Mouse (Mus musculus): Measurements from ENCODE around the gene Odaph. TPM values are rescaled to one million over a fixed set of nuclear protein-coding genes. Genes with fewer than 3 reads are reported as not detected.
A peak's percentile ranks its signal among the peaks of the same experiment; 100 is the strongest.

Odaph gene
- polyA plus RNA-seq, 1 experiment from 2014 or later, result not detected

GRCm38 (mm10) chr5:91960606-91961254, 26.5 kb upstream of the Odaph start:
- Histone ChIP-seq H3K27ac (ENCODE audit: low read length) (peak overlapping the region; percentile 33; the same call in 1 of the 2 replicates), H3K4me1 (ENCODE audit: control insufficient read depth, insufficient read depth, low read length) (peaks cover 20% of the 10 kb centered on the region), H3K27me3 (ENCODE audit: control insufficient read depth, insufficient read depth, low read length) (no peaks in the 10 kb centered on the region), H3K4me3 (ENCODE audit: low read depth, low read length) (peak overlapping the region; percentile 68), H3K9ac (replicated peaks; ENCODE audit: low read depth, low read length) (0 out of 2 replicates have a peak overlapping the region, but pooled peaks have one; percentile 25), H3K9me3 (ENCODE audit: control insufficient read depth, low read depth, low read length) (no peaks in the 10 kb centered on the region), H3K4me2 (replicated peaks; ENCODE audit: low read depth, low read length) (peak overlapping the region; percentile 52), H3K36me3 (ENCODE audit: control insufficient read depth, insufficient read depth, low read length) (peaks cover 11% of the 10 kb centered on the region)
- no peak for ATAC-seq (ENCODE audit: insufficient number of reproducible peaks, insufficient read depth, low FRiP score, low read depth)
- WGBS, result 52% methylated on average over 3 of the region's 3 CpGs

DNA sequence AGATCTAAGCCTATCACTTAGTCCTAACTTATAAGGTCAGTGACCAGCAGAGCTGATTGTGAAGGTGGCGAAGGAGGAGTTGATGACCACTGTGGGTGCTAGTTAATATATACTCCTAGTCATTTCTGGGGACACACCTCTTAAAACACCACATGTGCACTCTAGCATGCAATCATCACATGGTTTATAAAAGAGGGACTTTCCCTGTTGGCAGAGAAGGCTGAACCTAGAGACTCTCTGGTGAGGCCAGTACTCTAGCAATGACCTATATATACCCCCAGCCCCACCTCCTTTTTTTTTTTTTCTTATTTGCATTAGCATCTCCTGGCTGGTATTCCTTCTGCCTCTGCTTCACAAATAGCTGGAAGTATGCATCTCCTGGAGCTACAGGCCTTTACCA, 25.9 kb upstream of the Odaph start:
- Histone ChIP-seq H3K4me1 (ENCODE audit: control insufficient read depth, insufficient read depth, low read length) (peaks cover 20% of the 10 kb centered on the region), H3K9me3 (ENCODE audit: control insufficient read depth, low read depth, low read length) (no peaks in the 10 kb centered on the region), H3K9ac (replicated peaks; ENCODE audit: low read depth, low read length) (no peak overlapping the region), H3K4me2 (replicated peaks; ENCODE audit: low read depth, low read length) (peak overlapping the region; percentile 52), H3K27ac (ENCODE audit: low read length) (peak overlapping the region; percentile 97; the same call in 1 of the 2 replicates), H3K4me3 (ENCODE audit: low read depth, low read length) (peak overlapping the region; percentile 68), H3K36me3 (ENCODE audit: control insufficient read depth, insufficient read depth, low read length) (peaks cover 11% of the 10 kb centered on the region), H3K27me3 (ENCODE audit: control insufficient read depth, insufficient read depth, low read length) (no peaks in the 10 kb centered on the region)
- no peak for ATAC-seq (ENCODE audit: insufficient number of reproducible peaks, insufficient read depth, low FRiP score, low read depth)
- WGBS, result 91% methylated on average over 1 of the region's 1 CpGs

DNA sequence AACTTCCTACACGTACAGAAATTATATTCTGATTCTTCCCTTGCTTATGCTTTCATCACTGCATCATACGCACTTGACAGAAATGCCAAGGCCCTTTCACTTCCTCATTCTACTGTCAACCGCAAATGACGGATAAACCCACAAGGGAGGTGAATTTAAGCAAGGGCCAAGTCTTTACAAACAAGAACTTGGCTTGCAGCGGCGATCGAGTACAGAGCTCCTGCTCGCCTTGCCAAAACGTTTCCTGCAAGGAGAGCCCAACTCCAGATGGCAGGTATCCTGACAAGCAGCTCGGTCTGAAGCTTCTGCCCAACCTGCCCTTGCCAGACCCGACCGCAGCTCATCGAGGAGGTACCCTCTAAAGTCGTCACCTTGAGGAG, 25.0 kb upstream of the Odaph start:
- H3K4me3 ChIP-seq (ENCODE audit: low read depth, low read length), result peak overlapping the region; percentile 68
- under 1% methylated on average over 14 of the region's 14 CpGs for WGBS
- no peak for ATAC-seq (ENCODE audit: insufficient number of reproducible peaks, insufficient read depth, low FRiP score, low read depth)
- H3K9ac ChIP-seq (replicated peaks; ENCODE audit: low read depth, low read length), result peak overlapping the region; percentile 65
- H3K36me3 ChIP-seq (ENCODE audit: control insufficient read depth, insufficient read depth, low read length), result peaks cover 6% of the 10 kb centered on the region
- no peaks in the 10 kb centered on the region for H3K9me3 ChIP-seq (ENCODE audit: control insufficient read depth, low read depth, low read length)
- peak overlapping the region; percentile 97 for H3K27ac ChIP-seq (ENCODE audit: low read length)
- peak overlapping the region; percentile 52 for H3K4me2 ChIP-seq (replicated peaks; ENCODE audit: low read depth, low read length)
- H3K4me1 ChIP-seq (ENCODE audit: control insufficient read depth, insufficient read depth, low read length), result peaks cover 20% of the 10 kb centered on the region
- H3K27me3 ChIP-seq (ENCODE audit: control insufficient read depth, insufficient read depth, low read length), result no peaks in the 10 kb centered on the region

GRCm38 (mm10) chr5:91962639-91963440, 24.4 kb upstream of the Odaph start, which contains the start of gene Rchy1:
TSS of gene Rchy1 (minus strand) at chr5:91963068.
- peak; percentile 97 for ATAC-seq (ENCODE audit: insufficient number of reproducible peaks, insufficient read depth, low FRiP score, low read depth)
- WGBS, result under 1% methylated on average over 65 of the region's 65 CpGs
- H3K36me3 ChIP-seq (ENCODE audit: control insufficient read depth, insufficient read depth, low read length), result peaks cover under 1% of the 10 kb centered on the region
- no peaks in the 10 kb centered on the region for H3K27me3 ChIP-seq (ENCODE audit: control insufficient read depth, insufficient read depth, low read length)
- H3K4me2 ChIP-seq (replicated peaks; ENCODE audit: low read depth, low read length), result peak within 1 kb of the TSS; percentile 72
- H3K27ac ChIP-seq (ENCODE audit: low read length), result peak within 1 kb of the TSS; percentile 97
- peaks cover 20% of the 10 kb centered on the region for H3K4me1 ChIP-seq (ENCODE audit: control insufficient read depth, insufficient read depth, low read length)
- peak within 1 kb of the TSS; percentile 65 for H3K9ac ChIP-seq (replicated peaks; ENCODE audit: low read depth, low read length)
- H3K9me3 ChIP-seq (ENCODE audit: control insufficient read depth, low read depth, low read length), result no peaks in the 10 kb centered on the region
- peak within 1 kb of the TSS; percentile 68 for H3K4me3 ChIP-seq (ENCODE audit: low read depth, low read length)

DNA sequence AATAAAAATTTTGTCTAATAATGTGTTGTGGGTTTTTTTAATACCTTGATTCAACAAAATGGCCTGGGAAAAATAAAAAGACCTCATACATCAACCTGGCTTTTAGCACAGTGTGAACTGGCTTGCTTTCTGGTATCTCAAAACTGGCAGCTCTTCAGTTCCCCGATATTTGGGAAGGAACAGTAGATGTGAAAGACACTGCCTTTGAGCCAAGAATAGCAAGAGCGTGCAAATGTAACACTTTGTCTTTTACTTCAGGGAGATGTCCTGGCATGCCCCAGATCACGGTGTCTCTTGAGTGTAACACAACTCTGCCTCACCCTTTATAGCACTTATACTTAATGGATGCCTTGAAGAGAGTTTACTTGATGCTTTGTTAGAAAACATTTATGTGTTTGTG, 15.2 kb upstream of the Odaph start:
- no peaks in the 10 kb centered on the region for H3K9me3 ChIP-seq (ENCODE audit: control insufficient read depth, low read depth, low read length)
- no peaks in the 10 kb centered on the region for H3K4me1 ChIP-seq (ENCODE audit: control insufficient read depth, insufficient read depth, low read length)
- WGBS, result 84% methylated on average over 3 of the region's 3 CpGs
- H3K4me2 ChIP-seq (replicated peaks; ENCODE audit: low read depth, low read length), result no peak overlapping the region
- H3K27me3 ChIP-seq (ENCODE audit: control insufficient read depth, insufficient read depth, low read length), result no peaks in the 10 kb centered on the region
- ATAC-seq (ENCODE audit: insufficient number of reproducible peaks, insufficient read depth, low FRiP score, low read depth), result no peak
- H3K36me3 ChIP-seq (ENCODE audit: control insufficient read depth, insufficient read depth, low read length), result no peaks in the 10 kb centered on the region
- H3K27ac ChIP-seq (ENCODE audit: low read length), result no peak overlapping the region
- no peak overlapping the region for H3K4me3 ChIP-seq (ENCODE audit: low read depth, low read length)
- no peak overlapping the region for H3K9ac ChIP-seq (replicated peaks; ENCODE audit: low read depth, low read length)

GRCm38 (mm10) chr5:91974002-91974401, 13.3 kb upstream of the Odaph start:
- H3K4me2 ChIP-seq (replicated peaks; ENCODE audit: low read depth, low read length), result no peak overlapping the region
- no peaks in the 10 kb centered on the region for H3K4me1 ChIP-seq (ENCODE audit: control insufficient read depth, insufficient read depth, low read length)
- no peak overlapping the region for H3K27ac ChIP-seq (ENCODE audit: low read length)
- 84% methylated on average over 7 of the region's 7 CpGs for WGBS
- no peak overlapping the region for H3K9ac ChIP-seq (replicated peaks; ENCODE audit: low read depth, low read length)
- H3K9me3 ChIP-seq (ENCODE audit: control insufficient read depth, low read depth, low read length), result no peaks in the 10 kb centered on the region
- no peak for ATAC-seq (ENCODE audit: insufficient number of reproducible peaks, insufficient read depth, low FRiP score, low read depth)
- no peak overlapping the region for H3K4me3 ChIP-seq (ENCODE audit: low read depth, low read length)
- no peaks in the 10 kb centered on the region for H3K36me3 ChIP-seq (ENCODE audit: control insufficient read depth, insufficient read depth, low read length)
- H3K27me3 ChIP-seq (ENCODE audit: control insufficient read depth, insufficient read depth, low read length), result no peaks in the 10 kb centered on the region

DNA sequence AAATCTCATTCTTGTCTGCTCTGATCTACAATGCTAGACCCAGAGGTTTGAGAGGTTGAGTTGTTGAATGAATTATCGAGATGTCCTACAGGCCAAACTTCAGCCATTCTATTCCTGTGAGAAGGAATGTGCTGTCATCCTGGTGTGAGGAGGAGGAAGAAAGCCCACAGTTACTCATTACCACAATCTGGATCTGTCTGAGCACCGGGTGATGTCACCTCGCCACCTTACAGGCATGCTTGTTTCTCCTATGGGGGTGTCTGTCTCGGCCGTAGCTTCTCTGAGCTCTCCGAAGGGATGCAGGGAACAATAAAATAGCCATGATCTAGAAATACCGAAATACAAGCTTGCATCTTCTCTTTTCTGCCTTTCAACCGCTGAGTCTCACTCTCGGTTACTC, 11.5 kb upstream of the Odaph start:
- Histone ChIP-seq H3K36me3 (ENCODE audit: control insufficient read depth, insufficient read depth, low read length) (no peaks in the 10 kb centered on the region), H3K27ac (ENCODE audit: low read length) (no peak overlapping the region), H3K4me3 (ENCODE audit: low read depth, low read length) (no peak overlapping the region), H3K9ac (replicated peaks; ENCODE audit: low read depth, low read length) (no peak overlapping the region), H3K4me2 (replicated peaks; ENCODE audit: low read depth, low read length) (no peak overlapping the region), H3K4me1 (ENCODE audit: control insufficient read depth, insufficient read depth, low read length) (no peaks in the 10 kb centered on the region), H3K27me3 (ENCODE audit: control insufficient read depth, insufficient read depth, low read length) (no peaks in the 10 kb centered on the region), H3K9me3 (ENCODE audit: control insufficient read depth, low read depth, low read length) (no peaks in the 10 kb centered on the region)
- no peak for ATAC-seq (ENCODE audit: insufficient number of reproducible peaks, insufficient read depth, low FRiP score, low read depth)
- WGBS, result 88% methylated on average over 9 of the region's 9 CpGs

DNA sequence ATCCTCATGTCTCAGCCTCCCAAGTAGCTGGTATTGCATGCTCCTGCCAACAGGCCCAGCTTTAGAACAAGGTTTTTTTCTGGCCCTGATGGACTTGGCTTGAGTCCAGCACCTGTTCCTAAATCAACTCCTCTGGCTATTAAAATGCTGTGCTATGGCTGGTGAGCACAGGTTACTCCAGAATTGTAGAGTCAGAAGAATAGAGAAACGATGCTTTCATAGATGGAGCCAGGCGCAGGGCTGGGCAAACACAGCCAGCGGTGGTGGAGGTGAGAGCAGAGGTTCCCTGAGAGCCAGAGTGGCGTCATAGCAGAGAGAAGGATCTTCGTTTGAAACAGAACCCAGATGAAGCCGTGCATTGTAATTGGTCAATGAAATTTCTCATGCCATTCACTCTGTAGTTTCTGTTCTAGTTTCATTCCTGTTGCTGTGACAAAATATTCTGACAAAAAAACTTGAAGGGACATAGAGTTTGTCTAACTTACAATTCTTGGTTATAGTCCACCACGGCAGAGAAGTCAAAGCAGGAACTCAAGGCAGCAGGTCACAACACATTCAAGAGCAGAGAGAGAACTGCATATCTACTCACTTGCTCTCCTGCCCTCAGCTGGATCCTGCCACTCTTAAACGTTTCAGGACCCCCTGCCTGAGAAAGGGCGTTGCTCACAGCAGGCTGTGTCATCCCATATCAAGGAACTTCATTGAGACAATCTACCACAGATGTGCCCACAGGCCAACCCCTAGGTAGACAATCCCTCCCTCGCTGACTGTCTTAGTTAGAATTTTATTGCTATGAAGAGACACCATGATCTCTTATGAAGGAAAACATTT, 10.5 kb upstream of the Odaph start:
- Histone ChIP-seq H3K36me3 (ENCODE audit: control insufficient read depth, insufficient read depth, low read length) (no peaks in the 10 kb centered on the region), H3K4me3 (ENCODE audit: low read depth, low read length) (no peak overlapping the region), H3K4me1 (ENCODE audit: control insufficient read depth, insufficient read depth, low read length) (no peaks in the 10 kb centered on the region), H3K9me3 (ENCODE audit: control insufficient read depth, low read depth, low read length) (no peaks in the 10 kb centered on the region), H3K9ac (replicated peaks; ENCODE audit: low read depth, low read length) (no peak overlapping the region), H3K4me2 (replicated peaks; ENCODE audit: low read depth, low read length) (no peak overlapping the region), H3K27me3 (ENCODE audit: control insufficient read depth, insufficient read depth, low read length) (no peaks in the 10 kb centered on the region), H3K27ac (ENCODE audit: low read length) (no peak overlapping the region)
- no peak for ATAC-seq (ENCODE audit: insufficient number of reproducible peaks, insufficient read depth, low FRiP score, low read depth)
- WGBS, result 77% methylated on average over 10 of the region's 10 CpGs

All from stomach, embryonic 14.5 days (tissue).